Mouse (Mus musculus): Measurements from ENCODE around the gene C1qtnf3. TPM values are rescaled to one million over a fixed set of nuclear protein-coding genes. Genes with fewer than 3 reads are reported as not detected.

The C1qtnf3 gene
- polyA plus RNA-seq, 1 experiment from 2014 or later = 29.0 TPM

GRCm38 (mm10) chr15:10933930-10934329 lies 18.2 kb upstream of the C1qtnf3 start:
- WGBS = 83% methylated on average over 1 of the region's 1 CpGs
- no peak for ATAC-seq (ENCODE audit: low read depth)
- no peak overlapping the region for H3K9ac ChIP-seq

DNA sequence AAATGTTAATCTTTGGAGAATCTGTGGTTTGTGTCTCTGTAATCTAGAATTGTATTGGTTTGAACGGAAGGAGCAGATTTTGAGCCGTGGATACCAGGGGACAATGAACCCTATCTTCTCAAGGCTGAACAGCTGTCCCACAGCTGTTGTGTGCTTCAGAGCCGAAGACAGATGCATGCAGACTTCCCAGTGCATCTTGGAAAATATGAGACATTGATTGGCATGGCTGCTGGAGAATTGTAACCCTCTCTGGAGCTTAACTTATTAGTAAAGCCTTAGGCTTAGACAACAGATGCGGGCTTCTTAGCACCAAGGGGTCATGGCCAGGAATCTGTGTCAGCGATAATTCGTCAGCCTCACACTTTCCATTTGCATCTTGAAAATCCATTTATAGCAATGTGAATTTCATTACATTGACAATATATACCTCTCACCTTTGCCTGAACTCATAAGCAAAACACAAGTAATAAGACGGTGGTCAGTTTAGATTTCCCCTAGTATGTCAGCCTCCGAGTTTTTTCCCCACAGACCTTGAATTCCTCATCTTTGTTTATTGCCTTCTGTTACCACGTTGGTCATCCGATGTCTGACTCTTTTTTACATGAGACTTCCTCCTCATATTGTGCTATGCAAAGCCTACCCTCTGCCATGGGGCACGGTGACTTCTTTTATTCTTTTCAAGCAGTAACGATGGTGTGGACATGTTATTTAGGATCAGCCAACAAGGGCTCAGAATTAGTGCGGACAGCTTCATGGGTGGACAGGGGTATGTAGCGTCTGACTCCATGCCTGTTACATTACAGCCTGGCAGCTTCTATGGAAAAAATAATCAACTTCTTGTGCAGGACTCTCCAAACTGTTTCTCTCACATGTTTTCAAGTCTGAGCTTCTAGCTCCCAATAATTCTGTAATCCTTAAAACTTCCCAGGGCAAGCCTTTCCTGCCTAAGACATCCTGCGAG lies 11.7 kb upstream of the C1qtnf3 start:
- no peak for ATAC-seq (ENCODE audit: low read depth)
- Histone ChIP-seq H3K9ac (no peak overlapping the region), H3K36me3 (no peaks in the 10 kb centered on the region), H3K27ac (replicated peaks) (no peak overlapping the region), H3K4me1 (replicated peaks) (no peaks in the 10 kb centered on the region), H3K27me3 (no peaks in the 10 kb centered on the region), H3K4me3 (no peak overlapping the region), H3K4me2 (no peak overlapping the region), H3K9me3 (no peaks in the 10 kb centered on the region)
- WGBS = 83% methylated on average over 15 of the region's 15 CpGs

More at GRCm38 (mm10) chr15:10933930-10934329, 18.2 kb upstream of the C1qtnf3 start:
- Histone ChIP-seq H3K9me3 (no peaks in the 10 kb centered on the region), H3K4me1 (replicated peaks) (no peaks in the 10 kb centered on the region), H3K27ac (replicated peaks) (no peak overlapping the region), H3K36me3 (no peaks in the 10 kb centered on the region), H3K4me2 (no peak overlapping the region), H3K27me3 (no peaks in the 10 kb centered on the region), H3K4me3 (no peak overlapping the region)

GRCm38 (mm10) chr15:10941901-10942300 lies 10.2 kb upstream of the C1qtnf3 start:
- Histone ChIP-seq H3K4me3 (no peak overlapping the region), H3K9ac (no peak overlapping the region), H3K4me1 (replicated peaks) (no peaks in the 10 kb centered on the region), H3K4me2 (no peak overlapping the region), H3K27ac (replicated peaks) (no peak overlapping the region), H3K9me3 (no peaks in the 10 kb centered on the region), H3K36me3 (no peaks in the 10 kb centered on the region), H3K27me3 (no peaks in the 10 kb centered on the region)
- 82% methylated on average over 6 of the region's 6 CpGs for WGBS
- ATAC-seq (ENCODE audit: low read depth) = no peak

DNA sequence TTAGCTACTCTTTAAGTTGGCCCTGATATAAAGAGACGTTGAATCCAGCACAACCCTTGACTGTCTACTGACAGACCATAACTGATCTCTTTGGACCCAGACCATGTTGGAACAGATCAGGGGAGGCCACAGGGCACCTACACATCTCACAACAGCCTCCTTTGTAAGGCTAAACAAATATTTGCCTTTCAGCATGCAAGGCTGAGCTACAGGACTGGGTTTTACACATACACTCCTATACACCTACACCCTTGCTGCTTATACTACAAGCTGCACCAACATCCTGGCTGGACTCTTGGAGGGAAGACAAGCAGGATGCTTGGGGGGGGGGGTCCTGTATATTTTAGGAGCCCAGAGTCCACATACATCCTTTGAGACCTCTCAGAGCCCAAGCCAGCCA lies 4.3 kb upstream of the C1qtnf3 start:
- no peak overlapping the region for H3K4me2 ChIP-seq
- peaks cover 20% of the 10 kb centered on the region for H3K4me1 ChIP-seq (replicated peaks)
- no peaks in the 10 kb centered on the region for H3K9me3 ChIP-seq
- H3K36me3 ChIP-seq = no peaks in the 10 kb centered on the region
- H3K4me3 ChIP-seq = no peak overlapping the region
- no peak overlapping the region for H3K27ac ChIP-seq (replicated peaks)
- no peak for ATAC-seq (ENCODE audit: low read depth)
- no peaks in the 10 kb centered on the region for H3K27me3 ChIP-seq
- no peak overlapping the region for H3K9ac ChIP-seq
- WGBS = 84% methylated on average over 1 of the region's 1 CpGs

DNA sequence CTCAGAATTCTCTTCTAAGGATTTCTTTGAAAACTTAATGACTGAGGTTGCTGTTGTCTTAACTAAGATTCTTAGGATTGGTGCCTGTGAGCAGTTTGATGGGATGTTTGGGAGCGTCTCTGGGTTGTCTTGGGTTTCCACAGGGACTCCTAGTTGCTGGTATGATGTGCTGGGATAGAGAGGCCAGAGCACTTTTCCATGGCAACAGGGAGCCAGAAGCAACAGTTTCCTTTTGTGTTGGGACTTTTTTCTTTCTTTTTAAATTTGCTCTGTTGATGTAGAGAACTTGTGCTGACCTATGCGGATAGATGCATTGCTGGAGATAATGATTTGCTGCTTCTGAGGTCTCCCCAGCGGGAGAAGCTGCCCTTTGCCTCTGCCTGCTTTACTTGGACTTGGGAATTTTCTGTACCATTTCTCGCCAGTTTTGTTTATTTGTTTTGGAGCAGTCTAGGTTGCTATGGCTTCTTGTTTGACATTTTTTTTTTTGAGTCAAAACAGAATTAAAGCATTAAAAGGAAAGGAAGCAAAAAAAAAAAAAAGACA lies 701 bp downstream of the C1qtnf3 start:
- peak; percentile 65; the same call in 1 of the 2 replicates for ATAC-seq (ENCODE audit: low read depth)
- no peaks in the 10 kb centered on the region for H3K9me3 ChIP-seq

DNA sequence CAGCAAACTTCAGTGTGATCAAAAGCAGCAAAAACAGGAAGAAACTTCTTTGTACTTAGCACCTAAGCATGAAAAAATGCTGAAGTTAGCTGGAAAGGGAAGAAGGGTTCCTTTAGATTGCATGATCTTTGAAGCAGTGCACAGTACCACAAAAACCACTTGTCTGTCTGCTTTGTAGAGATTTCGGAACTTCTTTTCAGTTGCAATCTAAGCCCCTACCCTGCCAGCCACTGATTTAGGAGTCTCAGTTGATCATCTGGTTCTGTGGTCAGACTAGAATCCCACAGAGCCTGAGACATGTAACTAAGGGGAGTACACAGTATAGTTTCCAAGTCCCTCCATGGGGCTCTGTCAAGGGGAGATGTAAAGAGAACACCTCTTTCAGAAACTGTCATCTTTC lies 1.3 kb downstream of the C1qtnf3 start:
- Histone ChIP-seq H3K4me1 (replicated peaks) (peaks cover 21% of the 10 kb centered on the region), H3K4me3 (no peak overlapping the region), H3K36me3 (no peaks in the 10 kb centered on the region), H3K27me3 (no peaks in the 10 kb centered on the region), H3K9ac (no peak overlapping the region), H3K9me3 (no peaks in the 10 kb centered on the region), H3K27ac (replicated peaks) (peak overlapping the region; percentile 33; the same call in 1 of the 2 replicates), H3K4me2 (0 out of 2 replicates have a peak overlapping the region, but pooled peaks have one; percentile 4)
- no peak for ATAC-seq (ENCODE audit: low read depth)
- 42% methylated on average over 1 of the region's 1 CpGs for WGBS

More for the DNA sequence above, 701 bp downstream of the C1qtnf3 start:
- Histone ChIP-seq H3K27ac (replicated peaks) (0 out of 2 replicates have a peak overlapping the region, but pooled peaks have one; percentile 59), H3K36me3 (no peaks in the 10 kb centered on the region), H3K4me1 (replicated peaks) (peaks cover 21% of the 10 kb centered on the region), H3K27me3 (no peaks in the 10 kb centered on the region), H3K4me3 (peak overlapping the region; percentile 23), H3K4me2 (peak overlapping the region; percentile 48), H3K9ac (no peak overlapping the region)
- 23% methylated on average over 4 of the region's 4 CpGs for WGBS

GRCm38 (mm10) chr15:10954381-10955016 lies 2.4 kb downstream of the C1qtnf3 start:
- no peak for ATAC-seq (ENCODE audit: low read depth)
- Histone ChIP-seq H3K9ac (no peak overlapping the region), H3K9me3 (no peaks in the 10 kb centered on the region), H3K36me3 (no peaks in the 10 kb centered on the region), H3K27ac (replicated peaks) (no peak overlapping the region), H3K4me1 (replicated peaks) (peaks cover 21% of the 10 kb centered on the region), H3K4me2 (no peak overlapping the region), H3K27me3 (no peaks in the 10 kb centered on the region), H3K4me3 (no peak overlapping the region)
- WGBS = 92% methylated on average over 6 of the region's 6 CpGs

DNA sequence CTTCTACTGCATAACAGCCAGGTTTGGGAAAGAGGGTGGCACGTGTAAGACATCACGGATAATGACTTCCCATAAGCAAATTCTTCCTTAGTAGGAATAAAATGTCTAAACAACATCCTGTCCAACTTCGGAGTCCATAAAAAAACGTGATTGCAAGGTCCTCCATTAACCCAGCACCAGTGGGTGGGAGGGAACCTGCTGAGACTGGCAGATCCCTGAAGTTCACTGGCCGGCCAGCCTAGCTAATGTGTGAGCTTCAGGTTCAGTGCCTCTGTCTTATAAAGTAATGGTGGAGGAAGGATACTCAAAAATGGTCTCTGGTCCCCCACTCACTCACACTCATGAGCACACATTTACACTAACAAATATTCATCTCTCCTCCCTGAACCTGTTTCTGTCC lies 3.0 kb downstream of the C1qtnf3 start:
- peaks cover 17% of the 10 kb centered on the region for H3K4me1 ChIP-seq (replicated peaks)
- no peaks in the 10 kb centered on the region for H3K27me3 ChIP-seq
- WGBS = 65% methylated on average over 5 of the region's 5 CpGs
- no peak overlapping the region for H3K4me2 ChIP-seq
- H3K4me3 ChIP-seq = no peak overlapping the region
- H3K9ac ChIP-seq = no peak overlapping the region
- H3K9me3 ChIP-seq = no peaks in the 10 kb centered on the region
- ATAC-seq (ENCODE audit: low read depth) = no peak
- no peaks in the 10 kb centered on the region for H3K36me3 ChIP-seq
- no peak overlapping the region for H3K27ac ChIP-seq (replicated peaks)

GRCm38 (mm10) chr15:10956706-10957105 lies 4.6 kb downstream of the C1qtnf3 start:
- 19% methylated on average over 3 of the region's 3 CpGs for WGBS
- ATAC-seq (ENCODE audit: low read depth) = no peak
- no peaks in the 10 kb centered on the region for H3K9me3 ChIP-seq
- H3K9ac ChIP-seq = no peak overlapping the region
- H3K4me1 ChIP-seq (replicated peaks) = peaks cover 13% of the 10 kb centered on the region
- H3K27me3 ChIP-seq = no peaks in the 10 kb centered on the region
- H3K4me3 ChIP-seq = no peak overlapping the region
- no peaks in the 10 kb centered on the region for H3K36me3 ChIP-seq
- H3K27ac ChIP-seq (replicated peaks) = no peak overlapping the region
- H3K4me2 ChIP-seq = no peak overlapping the region

DNA sequence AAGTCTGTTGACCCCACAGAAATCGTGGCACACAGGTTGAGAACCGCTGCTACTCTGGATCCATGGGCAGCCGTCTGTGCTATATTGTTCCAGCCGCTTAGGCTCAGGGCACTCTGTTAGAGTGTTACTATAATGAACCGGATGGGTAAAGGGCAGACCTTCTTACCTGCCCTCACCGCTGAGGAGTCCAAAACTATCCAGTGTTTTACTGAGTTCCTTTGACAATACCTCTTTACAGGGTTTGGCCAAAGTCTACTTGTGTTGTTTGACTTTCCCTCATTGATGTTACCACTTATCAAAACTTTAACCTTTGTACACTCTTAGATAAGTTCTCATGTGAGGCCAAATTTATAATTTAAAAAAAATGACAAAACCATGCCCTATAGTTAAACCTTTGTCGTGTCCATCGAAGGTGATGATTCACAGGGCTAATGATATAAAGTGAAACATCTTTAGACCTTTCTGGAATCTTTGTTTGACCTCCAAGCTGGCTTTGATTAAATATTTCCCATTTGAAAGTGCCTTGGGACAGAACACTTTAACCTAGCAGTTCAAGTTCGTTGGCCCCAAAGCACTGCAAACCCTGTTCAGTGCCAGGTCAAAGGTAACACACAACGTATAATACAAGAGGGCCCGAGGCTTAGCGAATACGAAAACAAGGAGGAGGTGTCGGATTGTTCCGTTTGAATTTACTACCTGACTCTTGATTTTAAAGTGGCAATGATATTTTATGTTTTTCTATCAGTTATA lies 7.3 kb downstream of the C1qtnf3 start:
- Histone ChIP-seq H3K36me3 (no peaks in the 10 kb centered on the region), H3K4me1 (replicated peaks) (no peaks in the 10 kb centered on the region), H3K27me3 (no peaks in the 10 kb centered on the region), H3K9me3 (no peaks in the 10 kb centered on the region), H3K4me3 (no peak overlapping the region), H3K9ac (no peak overlapping the region), H3K27ac (replicated peaks) (no peak overlapping the region), H3K4me2 (no peak overlapping the region)
- ATAC-seq (ENCODE audit: low read depth) = no peak
- 89% methylated on average over 15 of the region's 15 CpGs for WGBS

GRCm38 (mm10) chr15:10960267-10960666 lies 8.1 kb downstream of the C1qtnf3 start:
- no peaks in the 10 kb centered on the region for H3K27me3 ChIP-seq
- H3K4me1 ChIP-seq (replicated peaks) = no peaks in the 10 kb centered on the region
- no peaks in the 10 kb centered on the region for H3K36me3 ChIP-seq
- no peak overlapping the region for H3K27ac ChIP-seq (replicated peaks)
- 89% methylated on average over 5 of the region's 5 CpGs for WGBS
- no peak for ATAC-seq (ENCODE audit: low read depth)
- H3K9ac ChIP-seq = no peak overlapping the region
- H3K9me3 ChIP-seq = no peaks in the 10 kb centered on the region
- H3K4me3 ChIP-seq = no peak overlapping the region
- H3K4me2 ChIP-seq = no peak overlapping the region

All from neural tube, embryonic 13.5 days (tissue).